Mouse (Mus musculus) Patski (cell line): Measurements from ENCODE around the gene Midn. TPM values are rescaled to one million over a fixed set of nuclear protein-coding genes. Genes with fewer than 3 reads are reported as not detected.
A peak's percentile ranks its signal among the peaks of the same experiment; 100 is the strongest.

Source experiments
- ATAC-seq: fragments of 100-300 bp; one replicate; pipeline ENCODE4 v1.8.0; 2021
- CTCF ChIA-PET: fragments of 350-600 bp; sonication (Branson Sonifier 250); formaldehyde crosslinking; loops from one replicate; lab custom pipeline; 2022; ENCODE audit warnings: inconsistent platforms; lab: Charles Lee
- POLR2A ChIA-PET: fragments of 350-600 bp; sonication (Branson Sonifier 250); formaldehyde crosslinking; loops from one replicate; lab custom pipeline; 2022; ENCODE audit warnings: antibody characterized with exemption, inconsistent platforms; lab: Charles Lee
- DNase-seq: peaks from one replicate; pipeline ENCODE4 v3.0.0-alpha.2; 2011; ENCODE audit warnings: low read depth, low spot score
- H3K27me3 ChIP-seq: fragments of 371-371 bp; one replicate; pipeline ENCODE4 v1.5.1; 2021
- CTCF ChIP-seq: fragments of 100-300 bp; IDR thresholded peaks from one replicate; pipeline ENCODE4 v1.5.1; 2021
- in situ Hi-C: fragments of 300-500 bp; cut with MboI; formaldehyde crosslinking; loops from 3 replicates; pipeline ENCODE4 v1.11.1; 2018; ENCODE audit warnings: low pct_unique_long_range_greater_than_20kb, mixed read lengths
- polyA plus RNA-seq: library from polyadenylated mRNA; unstranded; gene quantifications from one replicate; pipeline ENCODE4 v1.2.3, GENCODE M21; 2021

The Midn gene
- polyA plus RNA-seq, 1 experiment from 2014 or later, result 116 TPM

- ChIA-PET POLR2A (interaction anchor here (1.4 to 15.5 kb wide), 3 partner anchors 9 to 30 kb away, joined by 3 to 191 read pairs (median 8); partner anchors contain the start of gene Cirbp), CTCF (interaction anchor here (1.1 to 5.6 kb wide), 3 partner anchors 18 to 163 kb away, joined by 3 to 58 read pairs (median 4); partner anchors contain the start of genes Cirbp and Tmem259)
- no peak for TF ChIP-seq CTCF
- in situ Hi-C loops, result no loop called here
- no peak for ATAC-seq
- no peak for DNase-seq
- no peaks in the 10 kb centered on the region for H3K27me3 ChIP-seq
These were observed 840 bp upstream of the Midn start for GRCm38 (mm10) chr10:80147146-80147718.

GRCm38 (mm10) chr10:80148610-80149290 is 678 bp downstream of the Midn start:
- CTCF ChIA-PET, result interaction anchor here (1.6 kb wide), 1 partner anchor 17 kb away, joined by 9 read pairs; the partner anchor contains the start of gene Cirbp
- H3K27me3 ChIP-seq, result no peaks in the 10 kb centered on the region
- DNase-seq (no peak), ATAC-seq (peak; percentile 4)
- POLR2A ChIA-PET, result interaction anchor here (1.0 to 15.5 kb wide), 2 partner anchors 8 to 14 kb away, joined by 4 to 191 read pairs; partner anchors contain the start of gene Cirbp
- in situ Hi-C loops, result no loop called here
- no peak for TF ChIP-seq CTCF

- in situ Hi-C loops, result no loop called here
- ATAC-seq (peak; percentile 22), DNase-seq (no peak)
- no peaks in the 10 kb centered on the region for H3K27me3 ChIP-seq
- no peak for TF ChIP-seq CTCF
- POLR2A ChIA-PET, result interaction anchor here (15.5 kb wide), 1 partner anchor 13 kb away, joined by 191 read pairs; the partner anchor contains the start of gene Cirbp
- CTCF ChIA-PET, result interaction anchor here (1.6 kb wide), 1 partner anchor 16 kb away, joined by 9 read pairs; the partner anchor contains the start of gene Cirbp
These were observed 1.5 kb downstream of the Midn start for GRCm38 (mm10) chr10:80149291-80150225.

GRCm38 (mm10) chr10:80150226-80151210 is 2.4 kb downstream of the Midn start:
- no peak for DNase-seq
- in situ Hi-C loops, result no loop called here
- H3K27me3 ChIP-seq, result no peaks in the 10 kb centered on the region
- no peak for TF ChIP-seq CTCF
- CTCF ChIA-PET, result interaction anchor here (0.9 to 7.0 kb wide), 2 partner anchors 10 to 15 kb away, joined by 3 to 69 read pairs; partner anchors contain the start of gene Cirbp
- POLR2A ChIA-PET, result interaction anchor here (1.4 to 15.5 kb wide), 3 partner anchors 12 to 97 kb away, joined by 3 to 191 read pairs (median 3); partner anchors contain the start of gene Cirbp
- ATAC-seq, result no peak

- H3K27me3 ChIP-seq, result no peaks in the 10 kb centered on the region
- TF ChIP-seq CTCF, result no peak
- DNase-seq (no peak), ATAC-seq (no peak)
- POLR2A ChIA-PET, result interaction anchor here (0.7 to 15.5 kb wide), 4 partner anchors 11 to 108 kb away, joined by 3 to 191 read pairs (median 4); partner anchors contain the start of gene Cirbp
- CTCF ChIA-PET, result interaction anchor here (0.9 to 7.0 kb wide), 2 partner anchors 9 to 14 kb away, joined by 3 to 69 read pairs; partner anchors contain the start of gene Cirbp
- in situ Hi-C loops, result no loop called here
These were observed 3.4 kb downstream of the Midn start for GRCm38 (mm10) chr10:80151211-80152034.

- DNase-seq, result peak; percentile 77
- POLR2A ChIA-PET, result interaction anchor here (0.8 to 15.5 kb wide), 5 partner anchors 11 to 224 kb away, joined by 3 to 191 read pairs (median 3); partner anchors contain the start of genes Cirbp and Cnn2
- CTCF ChIA-PET, result interaction anchor here (7.0 kb wide), 1 partner anchor 13 kb away, joined by 69 read pairs; the partner anchor contains the start of gene Cirbp
- ATAC-seq, result peak; percentile 0
- no peaks in the 10 kb centered on the region for H3K27me3 ChIP-seq
- no peak for TF ChIP-seq CTCF
- in situ Hi-C loops, result no loop called here
These were observed 4.2 kb downstream of the Midn start for GRCm38 (mm10) chr10:80152071-80152872.

- no peak for TF ChIP-seq CTCF
- peak; percentile 90 for DNase-seq
These were observed 4.8 kb downstream of the Midn start for GRCm38 (mm10) chr10:80152873-80153260.

More at GRCm38 (mm10) chr10:80152873-80153260, 4.8 kb downstream of the Midn start:
- ChIA-PET POLR2A (interaction anchor here (0.8 to 15.5 kb wide), 3 partner anchors 10 to 225 kb away, joined by 3 to 191 read pairs (median 3); partner anchors contain the start of genes Cirbp and Cnn2), CTCF (interaction anchor here (0.9 to 7.0 kb wide), 2 partner anchors 9 to 12 kb away, joined by 3 to 69 read pairs; partner anchors contain the start of gene Cirbp)
- no peaks in the 10 kb centered on the region for H3K27me3 ChIP-seq
- in situ Hi-C loops, result no loop called here
- peak; percentile 14 for ATAC-seq
